Mouse (Mus musculus): ENCODE measurements around the gene Cyp4f37. TPM values are rescaled to one million over a fixed set of nuclear protein-coding genes. Genes with fewer than 3 reads are reported as not detected.
"Not testable (repeated sequence)": the region's sequence is repeated elsewhere in the genome, so short reads cannot be mapped to it uniquely, and the experiment has no call there.

Gene Cyp4f37
- polyA plus RNA-seq (2012; ENCODE audit: insufficient read depth, insufficient read length, missing spikeins), result 0.48 TPM in 1 of 2 replicates, not detected in the other

DNA sequence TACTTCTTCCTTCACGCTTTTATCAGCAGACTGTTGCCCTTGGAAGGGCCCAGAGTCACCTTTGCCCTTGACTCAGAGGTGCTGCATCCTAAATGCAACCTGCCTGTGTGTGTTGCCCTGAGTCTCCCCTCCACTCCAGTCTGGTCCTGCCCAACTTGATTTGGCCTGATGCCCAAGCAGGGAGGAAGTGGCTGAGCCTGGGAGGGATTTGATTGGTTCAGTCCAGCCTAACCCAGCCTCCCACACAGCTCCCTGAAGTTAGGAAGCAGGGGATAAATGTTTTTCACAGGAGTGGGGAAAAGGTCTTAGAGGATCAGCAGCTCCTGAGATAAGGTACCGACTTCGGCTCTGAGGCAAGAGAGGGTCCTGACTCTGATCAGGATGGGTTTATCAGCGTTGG, at the start of gene Cyp4f37:
Gene Cyp4f37, plus strand, starts transcription at position 292 of the 400 bp plus-strand sequence.
- not testable (repeated sequence) for H3K4me1 ChIP-seq (ENCODE audit: control insufficient read depth, insufficient read depth, low read length)

DNA sequence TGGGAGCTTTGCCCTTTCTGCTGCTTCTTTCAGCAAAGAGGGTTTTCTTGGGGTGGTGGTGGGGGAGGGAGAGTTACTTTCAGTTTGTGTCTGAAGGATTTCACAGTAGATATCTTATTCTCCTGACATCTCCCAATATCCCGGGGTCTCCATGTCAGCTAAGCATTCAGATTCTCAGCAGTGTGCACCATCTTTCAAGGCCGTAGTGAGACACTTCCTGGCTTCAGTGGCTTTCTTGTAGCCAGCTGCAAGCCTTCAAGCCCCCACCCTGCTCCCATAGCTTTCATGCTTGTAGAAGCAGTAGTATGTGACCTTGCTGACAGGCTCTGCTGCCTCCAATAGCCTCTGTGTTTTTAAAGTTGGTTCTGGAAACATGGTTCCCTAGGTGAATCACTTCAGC, 47.8 kb upstream of the Cyp4f37 start:
- H3K4me1 ChIP-seq (ENCODE audit: control insufficient read depth, insufficient read depth, low read length); H3K4me3 ChIP-seq (ENCODE audit: insufficient read depth, low read length); H3K27ac ChIP-seq (ENCODE audit: insufficient read depth, low read depth, low read length): not testable (repeated sequence)

More for the DNA sequence above, at the start of gene Cyp4f37:
- not testable (repeated sequence) for H3K27ac ChIP-seq (ENCODE audit: insufficient read depth, low read depth, low read length); H3K4me3 ChIP-seq (ENCODE audit: insufficient read depth, low read length)

DNA sequence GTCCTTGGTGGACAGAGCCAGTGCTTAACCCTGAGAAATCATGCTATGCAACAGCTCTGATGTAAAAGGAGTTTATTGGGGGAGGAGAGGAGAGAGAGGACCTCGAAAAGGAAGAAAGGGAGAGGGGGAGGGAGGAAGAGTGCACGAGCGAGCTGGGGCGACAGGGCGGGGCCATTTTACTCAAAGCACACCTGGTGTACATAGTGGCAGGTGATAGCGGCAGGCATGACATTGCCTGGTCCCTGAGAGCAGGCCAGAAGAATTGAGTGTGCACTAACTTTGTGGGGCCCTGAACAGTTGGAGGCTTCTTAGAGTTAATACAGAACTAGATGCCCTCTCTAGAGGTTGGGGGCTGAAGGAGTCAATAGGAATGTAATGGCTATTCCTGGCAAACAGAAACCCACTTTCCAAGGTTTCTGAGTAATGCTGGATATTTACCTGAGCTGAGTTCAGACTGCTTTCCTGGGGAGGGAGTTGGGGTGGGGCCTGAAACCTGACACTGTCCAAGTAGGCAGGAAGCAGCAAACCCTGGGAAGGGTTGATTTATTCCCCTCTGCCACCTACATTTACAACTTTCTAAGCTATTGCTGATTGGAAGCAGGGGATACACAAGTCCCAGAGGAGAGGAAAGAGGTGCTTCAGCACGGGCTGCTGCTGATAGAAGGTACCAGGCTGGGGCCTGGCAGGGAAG, 43.5 kb upstream of the Cyp4f37 start:
- no peak overlapping the region for H3K4me3 ChIP-seq (ENCODE audit: insufficient read depth, low read length)
- H3K27ac ChIP-seq (ENCODE audit: insufficient read depth, low read depth, low read length), result no peak overlapping the region
- peaks cover 7% of the 10 kb centered on the region for H3K4me1 ChIP-seq (ENCODE audit: control insufficient read depth, insufficient read depth, low read length)
- TF ChIP-seq POLR2A (IDR thresholded peaks at IDR 0.05; ENCODE audit: borderline replicate concordance, low read depth, low read length) (no peak), CTCF (IDR thresholded peaks at IDR 0.05; ENCODE audit: low read depth, low read length) (no peak)

DNA sequence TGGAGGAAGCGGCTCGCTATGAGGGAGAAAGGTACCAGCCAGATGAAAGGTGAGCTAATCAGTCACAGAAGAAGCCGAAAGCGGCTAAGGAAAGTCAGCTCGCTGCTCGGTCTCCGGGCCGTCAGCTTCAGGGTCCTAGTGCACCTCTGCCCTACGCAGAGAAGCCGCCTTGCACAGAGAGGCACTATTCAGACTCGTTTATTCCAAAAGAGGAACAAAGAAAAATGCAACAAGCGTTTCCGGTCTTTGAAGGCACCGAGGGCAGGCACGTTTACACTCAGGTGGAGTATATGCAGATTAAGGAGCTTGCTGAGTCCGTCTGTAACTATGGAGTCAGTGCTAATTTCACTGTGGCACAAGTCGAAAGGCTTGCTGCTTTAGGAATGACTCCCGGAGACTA, 24.6 kb upstream of the Cyp4f37 start:
- H3K4me1 ChIP-seq (ENCODE audit: control insufficient read depth, insufficient read depth, low read length), result no peaks in the 10 kb centered on the region
- H3K4me3 ChIP-seq (ENCODE audit: insufficient read depth, low read length), result no peak overlapping the region
- no peak overlapping the region for H3K27ac ChIP-seq (ENCODE audit: insufficient read depth, low read depth, low read length)
- TF ChIP-seq POLR2A (IDR thresholded peaks at IDR 0.05; ENCODE audit: borderline replicate concordance, low read depth, low read length) (no peak), CTCF (IDR thresholded peaks at IDR 0.05; ENCODE audit: low read depth, low read length) (no peak)

DNA sequence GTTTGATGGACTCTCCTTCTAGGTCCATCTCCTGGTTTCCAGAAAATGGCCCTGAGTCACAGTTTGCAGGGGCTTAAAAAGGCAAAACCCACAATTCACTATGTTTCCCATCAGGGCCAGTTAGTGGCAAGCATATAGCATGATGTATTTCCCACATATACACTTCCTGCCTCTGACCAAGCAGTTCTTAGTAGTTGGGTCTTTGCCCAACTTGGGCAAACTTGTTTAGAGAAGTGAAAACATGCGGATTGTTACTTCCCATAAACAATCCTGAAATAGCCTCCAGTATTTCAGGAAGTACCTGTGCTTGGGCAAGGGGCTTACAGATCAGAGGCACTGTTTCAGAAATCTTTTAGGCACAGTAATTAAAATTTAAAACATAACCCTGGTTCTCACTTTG, 13.1 kb upstream of the Cyp4f37 start:
- Histone ChIP-seq H3K4me1 (ENCODE audit: control insufficient read depth, insufficient read depth, low read length) (peaks cover 38% of the 10 kb centered on the region), H3K4me3 (ENCODE audit: insufficient read depth, low read length) (no peak overlapping the region), H3K27ac (ENCODE audit: insufficient read depth, low read depth, low read length) (peak overlapping the region; percentile 75)
- TF ChIP-seq CTCF (IDR thresholded peaks at IDR 0.05; ENCODE audit: low read depth, low read length) (no peak), POLR2A (IDR thresholded peaks at IDR 0.05; ENCODE audit: borderline replicate concordance, low read depth, low read length) (no peak)

DNA sequence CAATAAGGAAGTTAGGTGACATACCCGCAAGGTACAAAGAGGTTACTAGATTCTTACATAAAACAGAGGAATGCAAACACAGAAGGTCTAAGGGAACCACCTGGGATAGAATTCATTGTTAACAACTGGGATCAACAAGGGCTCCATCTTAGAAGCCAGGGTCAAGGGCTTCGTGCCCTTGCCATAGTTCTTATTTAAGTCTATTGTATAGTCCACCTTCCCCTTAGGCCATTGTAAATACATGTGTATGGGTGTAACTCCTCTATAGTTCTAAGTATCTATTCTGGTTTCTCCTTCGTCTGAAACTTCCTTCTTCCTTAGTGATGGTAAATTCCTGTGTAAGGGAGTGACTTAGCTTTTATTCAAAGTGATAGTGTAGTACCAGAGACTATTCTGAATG, 10.9 kb upstream of the Cyp4f37 start:
- H3K4me1 ChIP-seq (ENCODE audit: control insufficient read depth, insufficient read depth, low read length), result peaks cover 50% of the 10 kb centered on the region
- peak overlapping the region; percentile 58 for H3K27ac ChIP-seq (ENCODE audit: insufficient read depth, low read depth, low read length)

DNA sequence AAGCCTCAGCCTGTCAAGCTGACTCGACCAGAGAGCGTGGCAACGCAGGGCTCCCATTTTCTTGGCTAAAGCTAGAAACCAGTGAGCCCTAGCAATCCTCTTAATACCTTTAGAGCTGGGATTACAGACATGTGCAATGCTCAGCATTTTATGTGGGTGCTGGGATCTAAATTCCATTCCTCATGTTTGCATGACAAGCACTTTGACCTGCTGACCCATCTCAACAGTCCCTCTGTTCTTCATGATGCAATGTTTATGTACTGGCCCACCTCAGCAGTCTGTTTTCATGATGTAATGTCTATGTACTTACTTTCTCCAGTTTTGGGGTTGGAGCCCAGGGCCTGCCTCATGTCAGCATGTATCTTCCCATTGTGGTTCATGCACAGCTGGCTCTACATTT, 10.2 kb upstream of the Cyp4f37 start:
- no peak for TF ChIP-seq CTCF (IDR thresholded peaks at IDR 0.05; ENCODE audit: low read depth, low read length)
- TF ChIP-seq POLR2A (IDR thresholded peaks at IDR 0.05; ENCODE audit: borderline replicate concordance, low read depth, low read length), result no peak
- H3K4me1 ChIP-seq (ENCODE audit: control insufficient read depth, insufficient read depth, low read length), result peaks cover 50% of the 10 kb centered on the region
- no peak overlapping the region for H3K4me3 ChIP-seq (ENCODE audit: insufficient read depth, low read length)
- no peak overlapping the region for H3K27ac ChIP-seq (ENCODE audit: insufficient read depth, low read depth, low read length)

More for the DNA sequence above, 10.9 kb upstream of the Cyp4f37 start:
- not testable (repeated sequence) for H3K4me3 ChIP-seq (ENCODE audit: insufficient read depth, low read length)

DNA sequence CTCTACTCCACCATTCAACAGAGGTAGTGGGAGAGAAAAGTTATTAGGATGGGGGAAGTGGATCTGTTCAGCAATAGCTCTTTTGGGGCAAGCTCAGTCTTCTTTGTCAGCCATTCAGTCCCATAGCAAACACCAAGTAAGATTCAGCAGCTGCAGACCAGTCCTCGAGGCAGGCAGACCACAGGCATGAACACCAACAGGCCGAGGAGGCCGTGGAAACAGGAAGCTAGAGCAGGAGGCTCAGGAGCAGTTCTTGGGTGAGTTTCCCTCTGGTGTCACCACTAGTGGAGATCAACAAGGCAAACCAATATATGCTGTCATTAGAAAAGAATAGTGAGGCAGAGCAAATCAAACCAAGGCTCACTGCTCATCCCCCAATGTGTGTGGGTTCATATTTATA, 8.7 kb upstream of the Cyp4f37 start:
- TF ChIP-seq CTCF (IDR thresholded peaks at IDR 0.05; ENCODE audit: low read depth, low read length), result no peak
- no peak for TF ChIP-seq POLR2A (IDR thresholded peaks at IDR 0.05; ENCODE audit: borderline replicate concordance, low read depth, low read length)
- Histone ChIP-seq H3K4me3 (ENCODE audit: insufficient read depth, low read length) (no peak overlapping the region), H3K4me1 (ENCODE audit: control insufficient read depth, insufficient read depth, low read length) (peaks cover 44% of the 10 kb centered on the region), H3K27ac (ENCODE audit: insufficient read depth, low read depth, low read length) (no peak overlapping the region)

DNA sequence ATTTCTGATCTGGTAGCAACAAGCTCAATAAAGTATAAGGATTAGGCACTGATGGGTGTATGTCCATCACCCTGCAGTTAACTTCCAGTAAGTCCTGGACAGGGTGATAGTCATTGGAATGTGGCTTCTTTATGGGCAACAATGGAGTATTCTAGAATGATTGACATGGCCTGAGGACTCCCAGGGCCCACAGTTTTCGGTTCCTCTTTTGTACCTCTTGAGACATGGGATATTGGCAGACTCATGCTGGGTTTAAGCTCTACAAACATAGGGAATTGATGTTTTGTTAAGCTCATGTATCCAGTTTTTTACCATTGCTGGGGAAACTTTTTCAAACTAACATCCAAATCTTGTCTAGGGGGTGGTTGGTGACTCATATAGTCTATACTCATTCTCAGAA, 3.9 kb upstream of the Cyp4f37 start:
- TF ChIP-seq POLR2A (IDR thresholded peaks at IDR 0.05; ENCODE audit: borderline replicate concordance, low read depth, low read length) (no peak), CTCF (IDR thresholded peaks at IDR 0.05; ENCODE audit: low read depth, low read length) (no peak)
- peaks cover 18% of the 10 kb centered on the region for H3K4me1 ChIP-seq (ENCODE audit: control insufficient read depth, insufficient read depth, low read length)
- no peak overlapping the region for H3K4me3 ChIP-seq (ENCODE audit: insufficient read depth, low read length)
- H3K27ac ChIP-seq (ENCODE audit: insufficient read depth, low read depth, low read length), result peak overlapping the region; percentile 21; the same call in 1 of the 2 replicates

DNA sequence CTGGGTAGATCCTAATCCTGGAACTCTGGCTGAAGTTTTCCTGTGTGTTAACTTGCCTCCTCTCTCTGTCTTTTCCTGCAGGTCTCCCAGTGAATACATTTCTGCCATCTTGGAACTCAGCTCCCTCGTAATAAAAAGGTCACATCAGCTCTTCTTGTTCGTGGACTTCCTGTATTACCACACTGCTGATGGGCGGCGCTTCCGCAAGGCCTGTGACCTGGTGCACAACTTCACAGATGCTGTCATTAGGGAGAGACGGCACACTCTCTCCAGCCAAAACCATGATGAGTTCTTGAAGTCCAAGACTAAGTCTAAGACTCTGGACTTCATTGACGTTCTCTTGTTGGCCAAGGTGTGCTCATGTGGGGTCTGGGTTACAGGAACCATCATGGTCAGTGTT, 8.6 kb downstream of the Cyp4f37 start:
- H3K4me1 ChIP-seq (ENCODE audit: control insufficient read depth, insufficient read depth, low read length); H3K27ac ChIP-seq (ENCODE audit: insufficient read depth, low read depth, low read length); H3K4me3 ChIP-seq (ENCODE audit: insufficient read depth, low read length): not testable (repeated sequence)

DNA sequence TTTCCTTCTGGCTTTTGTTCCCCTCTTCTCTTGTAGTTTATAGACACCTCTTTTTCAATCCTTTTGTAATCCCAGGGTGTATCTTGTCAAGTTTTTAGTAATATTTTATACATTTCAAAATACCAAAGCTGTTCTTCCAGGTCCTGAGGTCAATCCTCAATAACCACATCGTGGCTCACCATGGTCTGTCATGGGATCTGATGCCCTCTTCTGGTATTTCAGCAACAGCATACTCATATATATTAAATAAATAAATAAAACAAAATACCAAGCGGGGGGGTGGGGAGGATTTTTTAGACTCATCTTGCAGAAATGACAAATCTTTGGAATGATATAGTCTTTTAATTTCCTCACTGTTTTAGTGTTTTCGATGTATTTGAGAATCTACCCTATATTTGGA, 10.8 kb downstream of the Cyp4f37 start:
- Histone ChIP-seq H3K4me1 (ENCODE audit: control insufficient read depth, insufficient read depth, low read length) (peaks cover 9% of the 10 kb centered on the region), H3K4me3 (ENCODE audit: insufficient read depth, low read length) (no peak overlapping the region), H3K27ac (ENCODE audit: insufficient read depth, low read depth, low read length) (no peak overlapping the region)
- no peak for TF ChIP-seq CTCF (IDR thresholded peaks at IDR 0.05; ENCODE audit: low read depth, low read length)
- no peak for TF ChIP-seq POLR2A (IDR thresholded peaks at IDR 0.05; ENCODE audit: borderline replicate concordance, low read depth, low read length)

DNA sequence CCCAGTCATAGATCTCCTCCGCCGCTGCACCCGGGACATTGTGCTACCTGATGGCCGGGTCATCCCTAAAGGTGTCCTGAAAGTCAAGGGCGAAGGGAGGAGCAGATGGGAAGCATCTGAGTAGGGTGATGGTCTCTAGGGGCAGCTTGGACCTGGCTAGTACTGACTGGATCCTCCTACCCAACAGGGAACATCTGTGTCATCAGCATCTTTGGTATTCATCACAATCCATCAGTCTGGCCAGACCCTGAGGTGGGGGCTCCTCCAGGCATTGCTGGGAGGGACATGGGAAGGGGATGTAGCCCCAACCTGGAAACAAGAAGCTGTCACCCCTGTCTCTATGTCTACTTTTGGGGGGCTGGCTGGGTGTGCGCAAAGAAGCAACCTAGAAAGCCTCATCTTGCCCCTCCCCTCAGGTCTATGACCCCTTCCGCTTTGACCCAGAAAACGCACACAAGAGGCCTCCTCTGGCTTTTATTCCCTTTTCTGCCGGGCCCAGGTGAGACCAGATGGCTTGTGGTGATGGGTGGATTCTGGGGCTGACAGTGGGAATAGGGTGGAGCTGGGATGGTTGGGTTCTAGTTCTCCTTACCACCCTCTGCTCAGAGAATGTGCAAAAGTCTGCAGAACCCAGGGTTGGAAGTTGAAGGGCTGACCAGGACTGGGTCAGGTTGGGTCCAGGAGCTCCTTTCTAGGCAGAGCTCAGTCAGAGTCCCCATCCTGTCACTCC, 13.3 kb downstream of the Cyp4f37 start:
- peak overlapping the region; percentile 41 for H3K4me3 ChIP-seq (ENCODE audit: insufficient read depth, low read length)
- H3K4me1 ChIP-seq (ENCODE audit: control insufficient read depth, insufficient read depth, low read length); H3K27ac ChIP-seq (ENCODE audit: insufficient read depth, low read depth, low read length): not testable (repeated sequence)

Measured in bone marrow macrophage, adult 2 months (primary cell).